In genomic region chr6:17422432-17422831, GRCm38 (mm10) we compare ENCODE assay signal across 22 mouse cellular contexts.
"Had no signal": no experiment of that assay in that cellular context is flagged by ENCODE, and none has a peak within 500 bp of the region (broad histone marks: within the 10 kb centered on the region; RNA-seq: fewer than 3 reads in every experiment).

No protein-coding gene starts in this region.

- H3K9ac ChIP-seq: forebrain, postnatal 0 days; heart, embryonic 12.5 days; hindbrain, embryonic 13.5 days; hindbrain, embryonic 15.5 days; limb, embryonic 13.5 days; limb, embryonic 15.5 days; liver, embryonic 12.5 days; liver, embryonic 14.5 days had no signal

- H3K4me1 ChIP-seq: heart, embryonic 10.5 days; heart, embryonic 12.5 days; hindbrain, embryonic 13.5 days; hindbrain, embryonic 15.5 days; limb, embryonic 13.5 days; limb, embryonic 15.5 days; liver, embryonic 12.5 days had no signal

- DNase-seq: forebrain, postnatal 0 days; gastrocnemius, postnatal 14 days; gastrocnemius, postnatal 36 days; heart, adult 18-20 months; heart, postnatal 14 days; heart, postnatal 36 days; kidney, adult 11 months; kidney, adult 9 months; kidney, postnatal 25 days; layer of hippocampus, adult 9-11 months; layer of hippocampus, postnatal 36 days; left cerebral cortex, postnatal 4 days had no signal

- H3K36me3 ChIP-seq: heart, embryonic 10.5 days; heart, embryonic 12.5 days; hindbrain, embryonic 13.5 days; hindbrain, embryonic 15.5 days; limb, embryonic 13.5 days; limb, embryonic 15.5 days; liver, embryonic 12.5 days had no signal

- H3K4me3 ChIP-seq: heart, embryonic 10.5 days; heart, embryonic 12.5 days; hindbrain, embryonic 13.5 days; hindbrain, embryonic 15.5 days; limb, embryonic 13.5 days; limb, embryonic 15.5 days; liver, embryonic 12.5 days had no signal

- ATAC-seq: forebrain, postnatal 0 days; hindbrain, postnatal 0 days; intestine, embryonic 16.5 days; liver, embryonic 12.5 days had no signal

- H3K4me2 ChIP-seq: heart, embryonic 12.5 days; hindbrain, embryonic 13.5 days; hindbrain, embryonic 15.5 days; limb, embryonic 13.5 days; limb, embryonic 15.5 days; liver, embryonic 12.5 days had no signal

- H3K27ac ChIP-seq: heart, embryonic 10.5 days; hindbrain, embryonic 13.5 days; hindbrain, embryonic 15.5 days; hindbrain, postnatal 0 days; limb, embryonic 13.5 days; limb, embryonic 15.5 days; liver, embryonic 12.5 days; liver, embryonic 14.5 days had no signal

- H3K27me3 ChIP-seq: heart, embryonic 12.5 days; hindbrain, embryonic 13.5 days; hindbrain, embryonic 15.5 days; limb, embryonic 13.5 days; limb, embryonic 15.5 days; liver, embryonic 12.5 days had no signal

- H3K9me3 ChIP-seq: heart, embryonic 10.5 days; heart, embryonic 12.5 days; hindbrain, embryonic 13.5 days; hindbrain, embryonic 15.5 days; limb, embryonic 13.5 days; limb, embryonic 15.5 days; liver, embryonic 12.5 days had no signal
